Mouse (Mus musculus): Measurements from ENCODE around the gene Cfap20. TPM values are rescaled to one million over a fixed set of nuclear protein-coding genes. Genes with fewer than 3 reads are reported as not detected.
A peak's percentile ranks its signal among the peaks of the same experiment; 100 is the strongest.

Cfap20 gene
- 22.0 and 30.1 TPM in 2 replicates for polyA plus RNA-seq (2012; rRNA removed)
- polyA plus RNA-seq (2014; fragmentation: Nextera tagmentation; extraction: Ambion mirVana): 34.8 and 35.7 TPM in 2 replicates

DNA sequence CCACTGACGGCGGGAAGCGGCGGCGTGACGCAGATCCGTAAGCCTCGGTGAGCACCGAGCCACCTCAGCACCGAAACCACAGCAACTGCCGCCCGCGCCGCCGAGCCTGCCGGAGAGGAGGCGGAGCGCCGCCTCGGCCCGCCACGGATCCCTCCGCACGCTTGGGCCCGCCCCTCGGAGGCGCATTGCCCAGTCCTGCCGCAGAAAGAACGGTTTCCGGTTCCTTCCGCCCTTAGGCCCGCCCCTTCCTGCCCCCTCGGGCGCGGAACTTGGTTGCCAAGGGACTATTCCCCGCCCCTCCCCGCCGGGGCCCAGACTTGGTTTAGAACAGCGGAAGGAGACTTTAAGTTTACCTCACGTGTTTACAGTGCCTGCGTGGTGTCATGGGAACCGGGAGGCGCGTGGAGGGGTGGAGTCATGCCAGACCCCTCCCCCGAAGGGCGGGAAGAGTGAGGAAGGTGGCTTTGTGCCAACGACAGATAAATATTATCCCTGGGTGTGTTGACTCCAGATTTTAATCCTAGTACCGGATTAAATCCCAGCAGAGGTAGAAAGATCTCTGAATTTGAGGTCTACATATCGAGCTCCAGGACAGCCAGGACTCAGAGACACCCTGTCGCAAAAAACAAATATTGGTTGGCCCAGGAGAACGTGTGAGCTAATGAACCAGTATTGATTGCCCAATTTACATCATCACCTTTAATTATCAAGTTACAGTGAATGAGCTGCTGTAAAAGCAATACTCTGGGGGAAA lies at the start of gene Cfap20:
Gene Cfap20 (minus strand): TSS at position 184 of the 754 bp plus-strand sequence.
- Histone ChIP-seq H3K27ac (peak within 1 kb of the TSS; percentile 43), H3K4me1 (replicated peaks; ENCODE audit: control insufficient read depth in 2 of 2, insufficient read depth in 2 of 2, low read length in 1 of 2) (peaks cover 17 to 26% of the 10 kb centered on the region in 2 experiments), H3K4me2 (ENCODE audit: low read depth) (peak within 1 kb of the TSS; percentile 97), H3K36me3 (replicated peaks; ENCODE audit: control insufficient read depth, insufficient read depth, low read depth) (no peaks in the 10 kb centered on the region), H3K9ac (replicated peaks) (peak within 1 kb of the TSS; percentile 72), H3K4me3 (ENCODE audit: insufficient read depth in 1 of 2, low read depth in 2 of 2, low read length in 2 of 2) (peak within 1 kb of the TSS; percentile 74 to 89), H3K9me3 (ENCODE audit: control insufficient read depth, low read length) (no peaks in the 10 kb centered on the region), H3K27me3 (ENCODE audit: control insufficient read depth, insufficient read depth, low read length) (no peaks in the 10 kb centered on the region)
- TF ChIP-seq CTCF (IDR thresholded peaks at IDR 0.05; ENCODE audit: low read depth) (no peak), EP300 (IDR thresholded peaks at IDR 0.05; ENCODE audit: low read depth) (peak; percentile 48)
- DNase-seq (ENCODE audit: low read depth in 3 of 3, low spot score in 3 of 3) (peak; percentile 97 to 98 (median 98)), ATAC-seq (ENCODE audit: insufficient read depth) (peak; percentile 96)
- WGBS (ENCODE audit: insufficient replicate concordance): 1% methylated on average over 30 of the region's 51 CpGs

- no peak for DNase-seq (ENCODE audit: low read depth in 3 of 3, low spot score in 3 of 3)
- no peak for TF ChIP-seq CTCF (IDR thresholded peaks at IDR 0.05; ENCODE audit: low read depth)
- no peak for TF ChIP-seq EP300 (IDR thresholded peaks at IDR 0.05; ENCODE audit: low read depth)
- H3K36me3 ChIP-seq (replicated peaks; ENCODE audit: control insufficient read depth, insufficient read depth, low read depth): peaks cover 40% of the 10 kb centered on the region
- ATAC-seq (ENCODE audit: insufficient read depth): no peak
- H3K9me3 ChIP-seq (ENCODE audit: control insufficient read depth, low read length): no peaks in the 10 kb centered on the region
- H3K9ac ChIP-seq (replicated peaks): no peak overlapping the region
- H3K27ac ChIP-seq: no peak overlapping the region
- H3K4me3 ChIP-seq (ENCODE audit: insufficient read depth in 1 of 2, low read depth in 2 of 2, low read length in 2 of 2): no peak overlapping the region
- no peaks in the 10 kb centered on the region; a peak in 1 of 4 replicates for H3K4me1 ChIP-seq (replicated peaks; ENCODE audit: control insufficient read depth in 2 of 2, insufficient read depth in 2 of 2, low read length in 1 of 2)
- 81% methylated on average over 4 of the region's 4 CpGs for WGBS (ENCODE audit: insufficient replicate concordance)
- no peaks in the 10 kb centered on the region for H3K27me3 ChIP-seq (ENCODE audit: control insufficient read depth, insufficient read depth, low read length)
- no peak overlapping the region for H3K4me2 ChIP-seq (ENCODE audit: low read depth)
These were observed 35.3 kb upstream of the Cfap20 start for GRCm38 (mm10) chr8:95470008-95470407.

- 62% methylated on average over 3 of the region's 3 CpGs for WGBS (ENCODE audit: insufficient replicate concordance)
- H3K27me3 ChIP-seq (ENCODE audit: control insufficient read depth, insufficient read depth, low read length): no peaks in the 10 kb centered on the region
- peaks cover 42% of the 10 kb centered on the region for H3K36me3 ChIP-seq (replicated peaks; ENCODE audit: control insufficient read depth, insufficient read depth, low read depth)
- no peak overlapping the region for H3K27ac ChIP-seq
- DNase-seq (ENCODE audit: low read depth in 3 of 3, low spot score in 3 of 3): no peak
- no peaks in the 10 kb centered on the region for H3K9me3 ChIP-seq (ENCODE audit: control insufficient read depth, low read length)
- no peak overlapping the region for H3K4me2 ChIP-seq (ENCODE audit: low read depth)
- H3K4me3 ChIP-seq (ENCODE audit: insufficient read depth in 1 of 2, low read depth in 2 of 2, low read length in 2 of 2): no peak overlapping the region
- no peak for ATAC-seq (ENCODE audit: insufficient read depth)
- H3K4me1 ChIP-seq (replicated peaks; ENCODE audit: control insufficient read depth in 2 of 2, insufficient read depth in 2 of 2, low read length in 1 of 2): no peaks in the 10 kb centered on the region; a peak in 1 of 4 replicates
- no peak overlapping the region for H3K9ac ChIP-seq (replicated peaks)
- TF ChIP-seq CTCF (IDR thresholded peaks at IDR 0.05; ENCODE audit: low read depth): no peak
- TF ChIP-seq EP300 (IDR thresholded peaks at IDR 0.05; ENCODE audit: low read depth): no peak
These were observed 34.3 kb upstream of the Cfap20 start for GRCm38 (mm10) chr8:95468995-95469394.

- H3K4me3 ChIP-seq (ENCODE audit: insufficient read depth in 1 of 2, low read depth in 2 of 2, low read length in 2 of 2): no peak overlapping the region
- H3K27ac ChIP-seq: no peak overlapping the region
- no peaks in the 10 kb centered on the region for H3K27me3 ChIP-seq (ENCODE audit: control insufficient read depth, insufficient read depth, low read length)
- no peak for ATAC-seq (ENCODE audit: insufficient read depth)
- no peak overlapping the region for H3K9ac ChIP-seq (replicated peaks)
- TF ChIP-seq CTCF (IDR thresholded peaks at IDR 0.05; ENCODE audit: low read depth) (no peak), EP300 (IDR thresholded peaks at IDR 0.05; ENCODE audit: low read depth) (no peak)
- H3K36me3 ChIP-seq (replicated peaks; ENCODE audit: control insufficient read depth, insufficient read depth, low read depth): peaks cover 29% of the 10 kb centered on the region
- H3K4me1 ChIP-seq (replicated peaks; ENCODE audit: control insufficient read depth in 2 of 2, insufficient read depth in 2 of 2, low read length in 1 of 2): no peaks in the 10 kb centered on the region; a peak in 1 of 4 replicates
- DNase-seq (ENCODE audit: low read depth in 3 of 3, low spot score in 3 of 3): no peak
- no peaks in the 10 kb centered on the region for H3K9me3 ChIP-seq (ENCODE audit: control insufficient read depth, low read length)
- H3K4me2 ChIP-seq (ENCODE audit: low read depth): no peak overlapping the region
- WGBS (ENCODE audit: insufficient replicate concordance): 78% methylated on average over 2 of the region's 2 CpGs
These were observed 31.9 kb upstream of the Cfap20 start for GRCm38 (mm10) chr8:95466543-95466942.

DNA sequence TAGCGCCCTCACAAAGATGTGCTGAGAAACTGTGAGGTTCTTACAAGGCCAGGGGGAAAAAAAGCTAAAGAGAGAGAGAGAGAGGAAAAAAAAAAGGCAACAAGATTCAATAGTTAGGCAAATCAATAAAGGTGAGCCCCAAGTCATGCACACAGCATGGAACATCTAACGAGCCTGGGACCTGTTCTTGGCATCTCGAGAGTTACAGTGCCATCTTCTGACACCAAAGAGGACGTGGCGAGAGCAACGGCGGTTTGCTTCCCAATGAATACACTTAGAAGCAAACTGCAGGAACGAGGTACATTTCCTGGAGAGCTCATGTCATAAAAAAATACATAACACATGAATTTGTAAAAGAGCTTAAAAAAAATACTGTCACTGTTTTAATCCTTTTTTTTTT lies 17.8 kb upstream of the Cfap20 start:
- no peak overlapping the region for H3K27ac ChIP-seq
- no peak for ATAC-seq (ENCODE audit: insufficient read depth)

More for the DNA sequence above, 17.8 kb upstream of the Cfap20 start:
- H3K36me3 ChIP-seq (replicated peaks; ENCODE audit: control insufficient read depth, insufficient read depth, low read depth): peaks cover 42% of the 10 kb centered on the region
- no peak overlapping the region for H3K9ac ChIP-seq (replicated peaks)
- H3K9me3 ChIP-seq (ENCODE audit: control insufficient read depth, low read length): no peaks in the 10 kb centered on the region
- no peak for TF ChIP-seq EP300 (IDR thresholded peaks at IDR 0.05; ENCODE audit: low read depth)
- TF ChIP-seq CTCF (IDR thresholded peaks at IDR 0.05; ENCODE audit: low read depth): 0 out of 2 replicates have a peak, but pooled peaks have one; percentile 14
- no peak overlapping the region for H3K4me3 ChIP-seq (ENCODE audit: insufficient read depth in 1 of 2, low read depth in 2 of 2, low read length in 2 of 2)
- WGBS (ENCODE audit: insufficient replicate concordance): 73% methylated on average over 8 of the region's 8 CpGs
- no peak for DNase-seq (ENCODE audit: low read depth in 3 of 3, low spot score in 3 of 3)
- no peaks in the 10 kb centered on the region for H3K27me3 ChIP-seq (ENCODE audit: control insufficient read depth, insufficient read depth, low read length)
- H3K4me1 ChIP-seq (replicated peaks; ENCODE audit: control insufficient read depth in 2 of 2, insufficient read depth in 2 of 2, low read length in 1 of 2): no peaks in the 10 kb centered on the region
- no peak overlapping the region for H3K4me2 ChIP-seq (ENCODE audit: low read depth)

Data from liver, embryonic 14.5 days (tissue).